Mouse (Mus musculus) left cerebral cortex, postnatal 36 days (tissue): ENCODE data around the gene Il6st. TPM values are rescaled to one million over a fixed set of nuclear protein-coding genes. Genes with fewer than 3 reads are reported as not detected.
A peak's percentile ranks its signal among the peaks of the same experiment; 100 is the strongest.

Experiments used
- DNase-seq, 2 experiments: peaks; one replicate each; pipeline ENCODE4 v3.0.0; 2021 to 2022; ENCODE audit warnings: low spot score in 2 of 2, mixed read lengths in 1 of 2
- intact Hi-C: fragments of 180-260 bp; cut with DNase I; formaldehyde crosslinking; loops from one replicate; pipeline ENCODE4 v1.15.1; 2025
- total RNA-seq, 2 experiments: library from RNA; stranded (reverse); gene quantifications; 2 replicates each; pipeline ENCODE4 v1.2.3; 2021

Il6st gene
- total RNA-seq, 2 experiments from 2014 or later = 76.3 to 79.5 TPM

- intact Hi-C loops = no loop called here
- DNase-seq = peak; percentile 5 to 7
These were observed 23.9 kb upstream of the Il6st start for GRCm38 (mm10) chr13:112439917-112440361.

GRCm38 (mm10) chr13:112440668-112441067 is 23.2 kb upstream of the Il6st start:
- intact Hi-C loops = no loop called here
- no peak for DNase-seq

GRCm38 (mm10) chr13:112442867-112443529 is 20.9 kb upstream of the Il6st start:
- intact Hi-C loops = no loop called here
- no peak for DNase-seq

DNA sequence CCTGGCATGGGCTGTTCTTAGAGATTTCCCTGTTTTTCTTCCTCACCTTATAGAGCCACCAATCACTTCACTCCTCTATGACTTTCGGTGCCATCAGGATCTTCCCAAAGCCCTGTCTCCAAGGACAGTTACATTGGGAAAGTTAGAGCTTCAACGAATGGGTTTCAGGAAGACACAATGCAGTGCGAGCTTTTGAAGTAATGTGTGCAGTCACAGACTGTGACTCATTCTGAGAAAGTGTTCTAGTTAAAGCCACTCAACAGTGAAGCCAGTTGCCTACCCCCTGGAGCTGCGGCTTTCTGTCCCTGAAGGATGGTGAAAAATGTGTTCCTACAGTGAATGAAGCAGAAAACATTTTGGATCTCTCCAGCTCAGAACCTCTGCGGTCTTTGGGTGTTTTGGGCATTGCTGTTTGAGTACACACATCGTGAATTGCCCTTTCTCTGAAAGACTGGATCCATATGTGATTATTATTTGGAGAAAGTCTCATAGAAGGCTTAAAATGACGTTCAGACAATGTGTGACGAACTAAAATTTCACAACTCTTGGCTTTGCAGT is 16.7 kb upstream of the Il6st start:
- intact Hi-C loops = no loop called here
- no peak for DNase-seq

GRCm38 (mm10) chr13:112450210-112450609 is 13.7 kb upstream of the Il6st start:
- DNase-seq = no peak
- intact Hi-C loops = no loop called here

- DNase-seq = no peak
- intact Hi-C loops = no loop called here
These were observed 6.5 kb upstream of the Il6st start for GRCm38 (mm10) chr13:112457366-112457765.

- DNase-seq = no peak
- intact Hi-C loops = no loop called here
These were observed 5.9 kb upstream of the Il6st start for GRCm38 (mm10) chr13:112458016-112458415.

DNA sequence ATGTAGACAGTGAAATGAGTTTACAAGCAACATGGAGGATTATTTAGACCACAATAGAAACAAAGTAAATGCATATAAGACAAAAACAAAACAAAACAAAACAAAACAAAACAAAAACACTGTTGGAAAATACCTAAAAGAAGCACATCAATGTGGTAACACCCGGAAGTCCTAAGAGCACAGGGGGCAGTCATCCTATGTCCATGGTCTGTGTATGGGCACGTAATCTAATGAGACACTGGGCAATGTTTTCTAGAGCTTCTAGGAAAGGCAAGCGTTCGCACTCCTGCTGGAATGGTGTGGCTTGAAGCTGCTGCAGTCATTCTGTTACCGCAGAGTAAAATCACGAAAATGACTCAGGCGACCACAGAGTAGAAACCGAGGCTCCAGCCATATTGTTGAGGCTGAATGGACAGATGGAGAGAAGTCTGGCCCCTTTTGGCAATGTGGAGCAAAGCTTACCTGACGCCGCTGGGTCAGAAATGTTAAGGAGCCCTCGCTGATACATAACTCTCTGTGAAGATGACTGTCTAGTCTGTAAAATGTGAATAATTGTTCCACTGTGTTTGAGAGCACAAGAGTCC is 5.3 kb upstream of the Il6st start:
- intact Hi-C loops = no loop called here
- DNase-seq = no peak

GRCm38 (mm10) chr13:112459956-112460355 is 3.9 kb upstream of the Il6st start:
- no peak for DNase-seq
- intact Hi-C loops = loop anchor here (10.0 kb wide), 1 partner anchor 135 kb away; no protein-coding TSS in a partner anchor

DNA sequence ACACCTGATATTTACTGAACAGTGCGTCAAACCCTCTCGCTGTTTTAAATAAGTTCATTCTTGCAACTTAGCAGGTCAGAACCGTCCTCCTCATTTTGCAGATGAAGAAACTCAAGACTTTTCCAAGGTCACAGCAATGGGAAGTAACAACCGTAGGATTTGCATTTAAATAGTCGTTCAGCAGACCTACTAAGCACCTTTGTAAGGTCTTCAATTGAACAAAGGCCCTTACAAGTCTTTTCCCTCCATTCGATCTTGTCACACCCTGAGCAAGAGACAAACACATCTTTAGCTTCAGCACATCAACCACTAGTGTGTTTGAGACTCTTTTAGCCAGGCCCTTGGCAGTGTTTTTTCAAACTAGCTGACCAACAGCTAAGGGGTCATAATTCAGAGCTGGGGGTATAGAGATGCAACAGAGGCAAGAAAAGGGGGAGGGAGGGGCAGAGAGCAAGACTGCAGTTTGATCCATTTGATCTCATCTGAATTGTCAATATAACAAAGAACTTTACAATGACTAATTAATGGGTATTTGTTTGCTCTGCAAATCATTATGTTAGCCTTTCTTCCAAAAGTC is 1.4 kb upstream of the Il6st start:
- intact Hi-C loops = loop anchor here (10.0 kb wide), 1 partner anchor 138 kb away; no protein-coding TSS in a partner anchor
- DNase-seq = no peak

DNA sequence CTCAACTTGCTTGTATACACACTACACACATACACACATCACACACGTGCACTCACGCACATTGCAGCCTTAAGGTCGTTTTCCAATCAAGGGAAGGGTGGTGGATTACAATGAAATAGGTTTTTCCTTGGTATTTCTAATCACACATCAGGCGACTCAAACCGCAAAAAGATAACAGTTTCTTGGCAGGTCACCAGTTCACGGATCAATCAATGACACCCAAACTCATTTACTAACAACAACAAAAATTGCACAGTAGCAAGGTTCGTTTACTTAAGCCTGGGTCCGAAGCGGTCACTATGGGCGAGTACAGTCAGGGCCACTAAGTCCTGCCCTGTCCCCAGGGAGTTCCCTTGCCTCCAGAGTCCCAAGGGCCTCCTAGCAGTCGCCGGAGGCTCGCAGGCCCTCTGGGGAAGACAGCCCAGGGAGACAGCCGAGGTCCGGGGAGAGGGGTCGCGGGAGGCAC is 500 bp upstream of the Il6st start:
- no peak for DNase-seq
- intact Hi-C loops = loop anchor here (10.0 kb wide), 1 partner anchor 139 kb away; no protein-coding TSS in a partner anchor

DNA sequence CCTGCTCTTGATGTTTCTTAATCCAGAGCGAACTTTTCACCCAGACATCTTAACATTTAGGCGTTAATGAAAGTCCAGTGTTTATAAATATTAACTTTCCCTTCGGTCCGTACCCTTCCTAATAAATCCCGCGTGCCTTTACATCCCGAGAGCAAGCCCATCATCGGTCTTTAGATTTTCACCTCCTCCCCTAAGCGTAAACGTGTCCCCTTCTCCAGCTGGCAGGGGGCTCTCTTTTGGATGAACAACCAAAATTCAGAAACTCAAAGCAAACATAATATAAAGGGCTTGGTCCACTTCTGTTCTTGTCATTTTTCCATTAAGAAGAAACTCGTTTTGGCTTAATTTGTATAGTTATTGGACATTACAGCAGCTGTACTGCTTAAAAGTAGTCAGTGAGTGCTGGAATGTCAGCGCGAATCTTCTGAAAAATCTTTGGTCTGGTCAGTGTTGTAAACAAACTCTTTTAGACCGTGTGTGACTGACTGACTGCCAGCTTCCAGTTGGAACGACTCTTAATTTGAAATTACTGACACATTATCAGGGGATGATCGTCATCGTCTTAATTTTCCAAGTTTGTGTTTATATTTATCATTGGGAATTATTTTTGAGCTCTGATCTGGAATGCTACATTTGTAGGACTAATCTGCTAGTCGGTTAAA is 887 bp downstream of the Il6st start:
- intact Hi-C loops = loop anchor here (10.0 kb wide), 1 partner anchor 140 kb away; no protein-coding TSS in a partner anchor
- DNase-seq = no peak

- intact Hi-C loops = loop anchor here (10.0 kb wide), 1 partner anchor 141 kb away; no protein-coding TSS in a partner anchor
These were observed 1.7 kb downstream of the Il6st start for GRCm38 (mm10) chr13:112465585-112465984.

DNA sequence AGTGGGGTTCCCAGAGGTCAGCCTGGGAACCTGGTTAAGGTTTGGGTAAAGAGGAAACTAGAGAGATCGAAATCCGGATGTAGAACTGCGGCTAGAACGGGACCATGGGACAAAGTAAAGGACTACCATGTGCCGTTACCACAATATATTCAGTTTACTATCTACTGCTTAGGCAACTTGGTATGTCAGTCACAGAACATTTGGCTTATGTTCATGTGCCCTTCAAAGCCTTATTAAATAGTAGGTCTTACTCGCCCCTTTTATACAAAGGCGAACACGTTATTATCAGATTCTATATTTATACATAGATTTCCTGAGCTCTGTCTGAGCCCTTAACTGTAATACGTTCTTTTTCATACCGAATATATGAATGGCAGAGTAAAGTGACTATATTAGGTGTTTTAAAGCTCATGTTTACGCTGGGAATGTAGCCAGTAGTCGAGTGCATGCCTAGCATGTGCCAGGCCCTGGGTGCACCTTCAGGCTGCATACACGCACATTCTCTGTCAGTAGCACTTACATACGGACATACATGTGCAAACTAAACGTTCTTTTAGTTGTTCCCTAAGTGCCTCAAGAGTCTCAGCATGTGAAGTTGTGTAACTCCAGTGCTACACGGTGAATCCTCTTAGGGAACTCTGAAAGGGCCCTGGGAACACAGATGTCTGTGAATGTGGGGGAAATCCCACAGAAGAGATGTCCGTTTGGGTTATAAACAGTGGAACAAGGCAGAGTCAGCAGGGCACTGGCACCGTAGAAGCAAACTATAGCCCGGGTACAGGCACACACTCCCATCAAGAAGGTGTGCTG is 2.5 kb downstream of the Il6st start:
- intact Hi-C loops = loop anchor here (10.0 kb wide), 1 partner anchor 142 kb away; no protein-coding TSS in a partner anchor
- no peak for DNase-seq

More at GRCm38 (mm10) chr13:112465585-112465984, 1.7 kb downstream of the Il6st start:
- no peak for DNase-seq

DNA sequence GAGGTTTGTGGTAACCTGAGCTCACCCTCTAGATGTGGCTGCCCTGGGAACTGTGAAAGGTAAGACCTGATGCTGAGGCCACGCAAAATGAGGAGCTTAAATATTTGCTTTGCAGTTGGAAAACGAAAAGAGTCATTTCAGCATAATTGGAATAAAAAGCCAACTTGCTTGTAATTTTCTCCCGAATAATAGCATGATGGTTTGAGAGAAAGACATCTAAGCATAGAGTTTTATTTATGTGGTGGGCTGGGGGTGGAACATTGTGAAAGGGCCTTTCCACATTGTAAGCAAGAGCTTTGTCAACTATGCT is 3.0 kb downstream of the Il6st start:
- intact Hi-C loops = loop anchor here (10.0 kb wide), 1 partner anchor 142 kb away; no protein-coding TSS in a partner anchor
- no peak for DNase-seq

- intact Hi-C loops = loop anchor here (10.0 kb wide), 1 partner anchor 143 kb away; no protein-coding TSS in a partner anchor
- no peak for DNase-seq
These were observed 3.5 kb downstream of the Il6st start for GRCm38 (mm10) chr13:112467384-112467783.

- intact Hi-C loops = loop anchor here (10.0 kb wide), 1 partner anchor 145 kb away; no protein-coding TSS in a partner anchor
- no peak for DNase-seq
These were observed 5.6 kb downstream of the Il6st start for GRCm38 (mm10) chr13:112469491-112469890.

- intact Hi-C loops = no loop called here
- DNase-seq = no peak
These were observed 7.3 kb downstream of the Il6st start for GRCm38 (mm10) chr13:112471201-112471600.
